Mouse (Mus musculus) small intestine, adult 2 months (tissue): Measurements from ENCODE around the gene Efl1. TPM values are rescaled to one million over a fixed set of nuclear protein-coding genes. Genes with fewer than 3 reads are reported as not detected.
"Not testable (repeated sequence)": the region's sequence is repeated elsewhere in the genome, so short reads cannot be mapped to it uniquely, and the experiment has no call there.

ENCODE experiments used
- H3K27ac ChIP-seq: fragments of 200-500 bp; 2 replicates; pipeline ENCODE4 v1.5.1; 2012; ENCODE audit warnings: low read depth, low read length, control low read depth, inconsistent platforms; ENCODE audit not compliant: insufficient read depth
- H3K27me3 ChIP-seq: fragments of 200-500 bp; 2 replicates; pipeline ENCODE4 v1.6.1; 2012; ENCODE audit warnings: mild to moderate bottlenecking, moderate library complexity, low read length, inconsistent platforms; ENCODE audit not compliant: control insufficient read depth, insufficient read depth
- H3K36me3 ChIP-seq: fragments of 200-500 bp; 2 replicates; pipeline ENCODE4 v1.6.1; 2012; ENCODE audit warnings: mild to moderate bottlenecking, low read length, control low read depth, inconsistent platforms; ENCODE audit not compliant: control insufficient read depth, insufficient read depth
- H3K4me1 ChIP-seq: fragments of 200-500 bp; 2 replicates; pipeline ENCODE4 v1.6.1; 2012; ENCODE audit warnings: low read length, inconsistent platforms, mixed read lengths; ENCODE audit not compliant: control insufficient read depth, insufficient read depth, insufficient read length
- H3K4me3 ChIP-seq: fragments of 200-500 bp; 2 replicates; pipeline ENCODE4 v1.5.1; 2012; ENCODE audit warnings: low read depth, mild to moderate bottlenecking, control low read depth, inconsistent platforms, low read length, moderate library complexity
- CTCF ChIP-seq: fragments of 200-500 bp; IDR thresholded peaks from 2 replicates; pipeline ENCODE4 v1.5.1; 2012; ENCODE audit warnings: low read depth, mild to moderate bottlenecking, control low read depth, inconsistent platforms, low read length, moderate library complexity, mixed read lengths; ENCODE audit not compliant: insufficient replicate concordance, insufficient read length; ENCODE audit errors: extremely low read depth
- POLR2A ChIP-seq: fragments of 200-500 bp; IDR thresholded peaks from 2 replicates; pipeline ENCODE4 v1.6.1; 2012; ENCODE audit warnings: low read depth, mild to moderate bottlenecking, control low read depth, inconsistent platforms, low read length, moderate library complexity
- WGBS: fragments of 180-500 bp; shearing (Covaris S2); methylation state at CpG from one replicate; pipeline ENCODE4 v1.1.7; 2018; 5-methylcytosine and 5-hydroxymethylcytosine counted together
- polyA plus RNA-seq: library from polyadenylated mRNA; depleted of rRNA; stranded (reverse); fragments of >200 nt; gene quantifications from 2 replicates; pipeline ENCODE4 v1.2.3, GENCODE M21; 2012

The Efl1 gene
- polyA plus RNA-seq, 1 experiment = 3.1 TPM

DNA sequence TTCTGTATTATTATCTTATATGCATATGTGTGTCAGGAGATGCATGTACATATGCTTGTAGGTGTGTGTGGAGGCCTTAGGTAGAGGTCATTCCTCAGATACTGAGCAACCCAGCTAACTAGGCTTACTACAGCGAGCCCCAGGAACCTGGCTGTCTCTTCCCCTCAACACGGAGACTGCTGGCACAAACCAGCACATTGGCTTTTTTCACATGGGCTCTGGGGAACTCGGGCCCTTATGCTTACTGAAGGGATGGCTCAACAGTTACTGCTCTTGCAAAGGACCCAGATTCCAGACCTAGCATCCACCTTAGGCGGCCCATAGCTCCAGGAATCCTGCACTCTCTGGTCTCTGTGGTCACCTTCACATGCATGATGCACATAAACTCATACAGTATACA lies 110.7 kb downstream of the Efl1 start:
- no peak for TF ChIP-seq POLR2A
- no peak for TF ChIP-seq CTCF
- no peak overlapping the region for H3K4me3 ChIP-seq
- peaks cover 44% of the 10 kb centered on the region for H3K36me3 ChIP-seq
- H3K4me1 ChIP-seq = no peaks in the 10 kb centered on the region
- 91% methylated on average over 4 of the region's 4 CpGs for whole genome bisulfite sequencing
- no peak overlapping the region for H3K27ac ChIP-seq
- no peaks in the 10 kb centered on the region for H3K27me3 ChIP-seq

GRCm38 (mm10) chr7:82764951-82765350 lies 116.5 kb downstream of the Efl1 start:
- Histone ChIP-seq H3K27me3 (no peaks in the 10 kb centered on the region), H3K4me1 (no peaks in the 10 kb centered on the region), H3K4me3 (no peak overlapping the region), H3K36me3 (peaks cover 28% of the 10 kb centered on the region), H3K27ac (no peak overlapping the region)
- 84% methylated on average over 1 of the region's 1 CpGs for WGBS
- no peak for TF ChIP-seq POLR2A
- TF ChIP-seq CTCF = no peak

GRCm38 (mm10) chr7:82766623-82767022 lies 118.2 kb downstream of the Efl1 start:
- Histone ChIP-seq H3K4me1 (no peaks in the 10 kb centered on the region), H3K4me3 (no peak overlapping the region), H3K27me3 (no peaks in the 10 kb centered on the region), H3K27ac (no peak overlapping the region), H3K36me3 (peaks cover 21% of the 10 kb centered on the region)
- 92% methylated on average over 6 of the region's 6 CpGs for WGBS
- TF ChIP-seq CTCF (no peak), POLR2A (no peak)

DNA sequence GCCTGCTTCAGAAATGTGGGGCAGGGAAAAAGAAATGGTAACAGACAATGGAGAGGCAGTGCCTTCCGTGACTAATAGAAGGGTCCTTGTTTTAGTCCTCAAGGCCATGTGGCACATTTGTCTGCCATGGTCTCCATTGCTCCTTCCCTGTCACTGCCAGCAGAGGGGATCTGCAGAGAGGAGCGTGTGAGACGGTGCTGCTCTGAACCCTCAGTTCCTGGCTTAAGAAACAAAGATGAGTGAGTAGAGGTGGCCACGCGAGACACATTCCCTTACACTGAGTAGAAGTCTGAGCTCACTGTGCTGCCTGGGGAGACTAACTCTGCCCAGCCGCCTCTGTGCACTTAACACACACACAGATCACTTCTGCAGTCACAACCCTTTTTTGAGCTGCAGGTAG lies 121.8 kb downstream of the Efl1 start:
- no peaks in the 10 kb centered on the region for H3K4me1 ChIP-seq
- H3K27me3 ChIP-seq = no peaks in the 10 kb centered on the region
- TF ChIP-seq POLR2A = no peak
- TF ChIP-seq CTCF = no peak
- H3K36me3 ChIP-seq = peaks cover 15% of the 10 kb centered on the region
- 91% methylated on average over 6 of the region's 6 CpGs for WGBS
- no peak overlapping the region for H3K27ac ChIP-seq
- H3K4me3 ChIP-seq = no peak overlapping the region

GRCm38 (mm10) chr7:82770957-82771660 lies 122.7 kb downstream of the Efl1 start:
- H3K27ac ChIP-seq, H3K27me3 ChIP-seq, H3K4me1 ChIP-seq, H3K4me3 ChIP-seq: not testable (repeated sequence)
- 88% methylated on average over 29 of the region's 29 CpGs for WGBS
- H3K36me3 ChIP-seq = peaks cover 17% of the 10 kb centered on the region

- not testable (repeated sequence) for H3K27me3 ChIP-seq, H3K4me3 ChIP-seq, H3K4me1 ChIP-seq, H3K27ac ChIP-seq
- WGBS = 95% methylated on average over 25 of the region's 25 CpGs
- H3K36me3 ChIP-seq = peaks cover 21% of the 10 kb centered on the region
These were observed 123.2 kb downstream of the Efl1 start for GRCm38 (mm10) chr7:82771661-82772021.

DNA sequence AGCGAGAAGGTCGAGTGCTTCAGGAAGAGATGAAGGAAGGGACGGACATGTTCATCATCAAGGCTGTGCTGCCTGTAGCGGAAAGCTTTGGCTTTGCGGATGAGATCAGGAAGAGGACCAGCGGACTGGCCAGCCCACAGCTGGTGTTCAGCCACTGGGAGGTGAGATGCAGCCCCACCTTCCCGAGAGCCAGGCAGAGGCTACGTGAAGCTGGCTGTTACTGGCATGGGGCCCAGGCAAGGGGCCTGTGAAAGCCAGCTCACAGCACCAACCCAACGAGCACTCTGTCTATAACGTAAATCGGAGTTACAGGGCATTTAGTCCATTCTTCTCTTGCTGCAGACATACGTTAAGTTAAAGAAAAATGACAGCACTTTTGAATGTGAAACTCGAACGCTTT lies 124.1 kb downstream of the Efl1 start:
- no peak for TF ChIP-seq POLR2A
- no peak for TF ChIP-seq CTCF
- Histone ChIP-seq H3K27me3 (no peaks in the 10 kb centered on the region), H3K4me3 (no peak overlapping the region), H3K36me3 (peaks cover 21% of the 10 kb centered on the region), H3K4me1 (no peaks in the 10 kb centered on the region), H3K27ac (no peak overlapping the region)
- 78% methylated on average over 14 of the region's 14 CpGs for WGBS

DNA sequence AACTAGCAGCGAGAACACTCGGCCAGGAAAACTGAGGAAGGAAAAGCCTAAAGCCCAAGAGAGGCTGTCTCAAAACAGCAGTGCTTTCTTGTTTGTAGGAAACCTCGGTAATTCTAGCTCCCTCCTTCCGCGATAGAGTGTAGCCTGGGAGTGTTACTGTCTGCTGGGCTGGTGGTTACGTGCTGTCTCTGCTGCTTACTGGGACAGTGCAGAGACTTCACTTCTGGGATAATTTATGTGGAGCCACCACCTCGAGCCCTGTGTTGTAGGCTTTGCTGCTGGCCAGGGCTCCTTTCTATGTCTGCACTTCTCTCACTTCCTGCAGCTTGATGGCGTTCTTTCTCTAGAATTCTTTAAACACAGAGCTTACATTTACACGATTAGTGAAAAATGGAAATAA lies 124.7 kb downstream of the Efl1 start:
- H3K4me1 ChIP-seq = no peaks in the 10 kb centered on the region
- peaks cover 25% of the 10 kb centered on the region for H3K36me3 ChIP-seq
- H3K4me3 ChIP-seq = no peak overlapping the region
- H3K27ac ChIP-seq = no peak overlapping the region
- WGBS = 76% methylated on average over 9 of the region's 9 CpGs
- no peaks in the 10 kb centered on the region for H3K27me3 ChIP-seq
- TF ChIP-seq POLR2A (no peak), CTCF (no peak)
